Mouse (Mus musculus): ENCODE results near the gene Ifitm2.

DNA sequence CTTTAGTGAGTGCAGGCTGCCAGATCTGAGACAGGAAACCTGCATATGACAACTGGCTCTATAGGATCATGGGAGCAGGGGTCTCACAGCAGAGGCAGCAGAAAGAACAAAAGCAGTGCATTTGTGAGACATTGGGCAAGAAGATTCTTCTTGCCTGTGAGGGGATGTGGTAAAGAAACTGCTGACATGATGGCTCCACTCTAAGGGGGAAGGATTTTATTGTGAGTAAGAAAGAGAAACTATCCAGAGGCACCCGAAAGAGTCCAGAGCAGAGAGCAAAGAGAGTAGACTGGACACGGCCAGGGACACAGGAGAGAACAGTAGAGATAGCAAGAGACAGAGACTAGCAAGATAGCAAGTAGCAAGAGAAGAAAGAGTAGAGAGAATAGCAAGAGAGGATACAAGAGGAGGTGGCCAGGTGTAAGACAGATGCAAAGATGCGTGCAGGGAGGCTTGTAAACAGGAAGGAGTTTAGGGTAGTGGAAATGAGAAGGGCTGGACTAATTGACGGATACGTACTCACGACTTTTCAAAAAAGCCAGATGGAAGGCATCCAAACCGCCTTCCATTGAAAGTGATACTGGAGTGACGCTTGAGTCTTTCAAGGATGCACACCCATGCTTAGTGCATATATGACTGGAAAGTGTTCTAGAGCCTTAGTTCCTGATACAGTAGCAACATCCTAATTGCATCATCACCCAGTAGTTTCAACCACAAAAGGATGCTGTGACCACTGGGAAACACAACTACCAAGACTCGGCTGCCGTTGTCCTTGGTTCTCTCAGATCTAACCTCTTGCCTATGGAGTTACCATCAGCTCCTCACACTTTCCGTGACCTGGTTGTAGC lies 43.3 kb upstream of the Ifitm2 start:
- TF ChIP-seq HCFC1 (IDR thresholded peaks at IDR 0.05; ENCODE audit: borderline replicate concordance, insufficient read depth, low read length): no peak
- TF ChIP-seq ZNF384 (IDR thresholded peaks at IDR 0.05; ENCODE audit: low read depth, low read length): no peak
